12 mouse cellular contexts compared by ENCODE assay signal in genomic region chr2:39146469-39146868, GRCm38 (mm10).
"Had no signal": no experiment of that assay in that cellular context is flagged by ENCODE, and none has a peak within 500 bp of the region (broad histone marks: within the 10 kb centered on the region; RNA-seq: fewer than 3 reads in every experiment).

No protein-coding gene starts in this region.

- H3K4me2 ChIP-seq: limb, embryonic 12.5 days; liver, embryonic 13.5 days; midbrain, embryonic 13.5 days; stomach, embryonic 15.5 days had no signal

- H3K9me3 ChIP-seq: limb, embryonic 12.5 days; liver, embryonic 13.5 days; midbrain, embryonic 13.5 days; stomach, embryonic 15.5 days had no signal

- H3K36me3 ChIP-seq: liver, embryonic 13.5 days; stomach, embryonic 15.5 days had no signal

- ATAC-seq: intestine, postnatal 0 days; liver, postnatal 0 days; midbrain, embryonic 13.5 days had no signal

- H3K4me1 ChIP-seq: limb, embryonic 12.5 days; midbrain, embryonic 13.5 days; stomach, embryonic 15.5 days had no signal

- DNase-seq: kidney, postnatal 36 days; liver; liver, embryonic 13.5 days; liver, postnatal 0 days; lung, postnatal 14 days; right cerebral cortex, postnatal 14 days; thymus, adult 2 months; thymus, postnatal 25 days had no signal

- H3K27ac ChIP-seq: limb, embryonic 12.5 days; liver, embryonic 13.5 days; midbrain, embryonic 13.5 days; stomach, embryonic 15.5 days had no signal

- H3K4me3 ChIP-seq: limb, embryonic 12.5 days; liver, embryonic 13.5 days; midbrain, embryonic 13.5 days; stomach, embryonic 15.5 days had no signal

- H3K27me3 ChIP-seq: limb, embryonic 12.5 days; liver, embryonic 13.5 days; midbrain, embryonic 13.5 days; stomach, embryonic 15.5 days had no signal

- H3K9ac ChIP-seq: limb, embryonic 12.5 days; liver, embryonic 13.5 days; liver, postnatal 0 days; midbrain, embryonic 13.5 days; stomach, embryonic 15.5 days had no signal
